Mouse (Mus musculus): ENCODE results near the gene Il17rd. TPM values are rescaled to one million over a fixed set of nuclear protein-coding genes. Genes with fewer than 3 reads are reported as not detected.

Gene Il17rd
- polyA plus RNA-seq (2016; fragmentation: Nextera tagmentation; extraction: Ambion mirVana): 2.6 and 3.0 TPM in 2 replicates

DNA sequence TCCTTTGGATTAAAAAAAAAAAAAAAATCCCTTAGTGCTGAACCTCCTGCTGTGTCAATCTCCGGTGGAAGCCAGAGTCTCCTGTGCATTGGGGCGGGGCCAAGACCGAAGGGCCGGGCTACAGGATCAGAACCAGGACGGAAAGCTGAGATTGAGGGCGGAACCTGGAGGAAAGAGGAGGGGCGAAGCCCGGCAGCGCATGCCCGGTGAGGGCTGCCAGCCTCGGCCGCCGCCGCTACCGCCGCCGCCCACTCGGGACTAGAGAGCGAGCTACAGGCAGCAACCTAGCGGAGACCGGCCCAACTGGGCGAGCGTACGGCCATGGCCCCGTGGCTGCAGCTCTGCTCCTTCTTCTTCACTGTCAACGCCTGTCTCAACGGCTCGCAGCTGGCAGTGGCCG lies at the start of gene Il17rd:
Gene Il17rd, plus strand, starts transcription at position 159 of the 400 bp plus-strand sequence.
- peak; percentile 93 for DNase-seq (ENCODE audit: low spot score)
- peaks cover 11% of the 10 kb centered on the region for H3K27me3 ChIP-seq (ENCODE audit: insufficient read depth, poor library complexity, severe bottlenecking)
- H3K4me1 ChIP-seq: peaks cover 41% of the 10 kb centered on the region
- WGBS: under 1% methylated on average over 29 of the region's 29 CpGs
- peak within 1 kb of the TSS; percentile 90 for H3K27ac ChIP-seq
- peak within 1 kb of the TSS; percentile 84 for H3K4me3 ChIP-seq
- H3K36me3 ChIP-seq: no peaks in the 10 kb centered on the region
- no peaks in the 10 kb centered on the region for H3K9me3 ChIP-seq

GRCm38 (mm10) chr14:26991622-26992021 lies 47.1 kb upstream of the Il17rd start:
- no peak for DNase-seq (ENCODE audit: low spot score)
- Histone ChIP-seq H3K4me1 (peaks cover 12% of the 10 kb centered on the region; the same call in 1 of the 2 replicates), H3K27ac (no peak overlapping the region), H3K27me3 (ENCODE audit: insufficient read depth, poor library complexity, severe bottlenecking) (no peaks in the 10 kb centered on the region), H3K9me3 (no peaks in the 10 kb centered on the region), H3K4me3 (no peak overlapping the region), H3K36me3 (no peaks in the 10 kb centered on the region)
- WGBS: 77% methylated on average over 18 of the region's 18 CpGs

GRCm38 (mm10) chr14:26993427-26993826 lies 45.3 kb upstream of the Il17rd start:
- H3K36me3 ChIP-seq: no peaks in the 10 kb centered on the region
- peak overlapping the region; percentile 84; the same call in 1 of the 2 replicates for H3K27ac ChIP-seq
- 46% methylated on average over 3 of the region's 3 CpGs for WGBS
- peaks cover 12% of the 10 kb centered on the region; the same call in 1 of the 2 replicates for H3K4me1 ChIP-seq
- no peaks in the 10 kb centered on the region for H3K9me3 ChIP-seq
- no peak for DNase-seq (ENCODE audit: low spot score)
- H3K4me3 ChIP-seq: no peak overlapping the region
- no peaks in the 10 kb centered on the region for H3K27me3 ChIP-seq (ENCODE audit: insufficient read depth, poor library complexity, severe bottlenecking)

DNA sequence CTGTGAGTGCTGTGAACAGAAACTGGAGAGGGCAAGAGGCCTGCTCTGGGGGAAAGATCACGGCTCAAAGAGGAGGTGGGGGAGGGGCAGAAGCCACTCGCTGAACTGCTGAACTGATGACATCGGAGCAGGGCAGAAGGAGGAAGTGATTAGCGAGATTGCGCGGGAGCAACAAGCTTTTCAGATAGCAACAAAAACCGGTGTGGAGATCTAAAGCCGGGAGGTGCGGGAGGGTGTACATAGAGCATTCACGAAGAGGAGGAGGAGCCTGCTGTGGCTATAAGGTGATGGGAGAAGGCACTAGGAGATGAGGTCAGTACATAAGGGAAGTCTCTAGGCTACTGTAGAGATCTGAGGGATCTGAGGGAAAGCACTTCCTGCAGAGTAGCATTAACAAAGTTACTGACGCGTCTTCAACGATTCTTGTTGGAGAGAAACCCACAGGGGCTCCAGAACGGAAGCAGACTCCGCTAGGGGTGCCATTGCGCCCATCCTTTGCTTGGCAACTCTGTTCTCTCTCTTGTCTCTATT lies 44.5 kb upstream of the Il17rd start, which contains the start of gene Hesx1:
Gene Hesx1, plus strand, starts transcription at position 206 of the 531 bp plus-strand sequence.
- DNase-seq (ENCODE audit: low spot score): peak; percentile 80
- Histone ChIP-seq H3K36me3 (no peaks in the 10 kb centered on the region), H3K27me3 (ENCODE audit: insufficient read depth, poor library complexity, severe bottlenecking) (no peaks in the 10 kb centered on the region), H3K27ac (peak within 1 kb of the TSS; percentile 84), H3K4me3 (peak within 1 kb of the TSS; percentile 59), H3K9me3 (no peaks in the 10 kb centered on the region), H3K4me1 (peaks cover 12% of the 10 kb centered on the region; the same call in 1 of the 2 replicates)
- 4% methylated on average over 16 of the region's 16 CpGs for WGBS

DNA sequence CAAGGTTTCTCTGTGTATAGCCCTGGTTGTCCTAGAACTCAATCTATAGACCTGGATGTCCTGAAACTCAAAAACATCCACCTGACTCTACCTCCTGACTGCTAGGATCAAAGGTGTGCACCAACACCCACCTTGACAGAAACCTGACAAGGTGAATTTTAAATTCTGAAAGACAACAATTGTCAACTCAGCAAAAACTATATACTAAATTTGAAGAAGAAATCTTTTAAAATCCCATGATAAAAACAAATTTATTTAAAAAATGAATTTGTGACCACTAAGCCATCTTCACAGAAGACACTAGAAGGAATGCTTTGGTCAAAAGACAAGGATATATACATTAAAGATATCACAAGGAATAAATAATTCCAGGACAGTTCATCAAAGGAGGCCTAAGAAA lies 42.5 kb upstream of the Il17rd start:
- no peak for DNase-seq (ENCODE audit: low spot score)
- Histone ChIP-seq H3K36me3 (no peaks in the 10 kb centered on the region), H3K4me1 (peaks cover 17% of the 10 kb centered on the region; the same call in 1 of the 2 replicates), H3K4me3 (no peak overlapping the region), H3K27ac (no peak overlapping the region), H3K9me3 (no peaks in the 10 kb centered on the region), H3K27me3 (ENCODE audit: insufficient read depth, poor library complexity, severe bottlenecking) (peaks cover 9% of the 10 kb centered on the region)

DNA sequence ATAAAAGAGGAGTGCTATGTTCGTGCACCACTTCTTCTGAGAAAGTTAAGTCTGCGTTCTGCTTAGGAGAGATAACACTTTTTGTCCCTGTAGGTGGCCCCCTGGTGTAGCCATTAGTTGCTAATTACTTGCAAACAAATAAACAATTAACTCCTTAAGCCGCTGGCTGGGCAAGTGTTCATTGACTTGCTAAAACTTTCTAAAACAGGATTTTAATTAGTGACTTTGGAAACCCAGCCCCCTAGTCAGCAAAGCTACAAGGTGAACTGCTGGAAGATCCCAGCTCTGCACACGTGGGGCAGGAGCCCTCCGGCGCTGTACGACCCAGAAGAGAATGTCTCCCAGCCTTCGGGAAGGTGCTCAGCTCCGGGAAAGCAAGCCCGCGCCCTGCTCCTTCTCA lies 38.4 kb upstream of the Il17rd start:
- peak overlapping the region; percentile 48 for H3K4me3 ChIP-seq
- peak overlapping the region; percentile 69 for H3K27ac ChIP-seq
- DNase-seq (ENCODE audit: low spot score): no peak
- H3K36me3 ChIP-seq: no peaks in the 10 kb centered on the region
- no peaks in the 10 kb centered on the region for H3K9me3 ChIP-seq
- H3K4me1 ChIP-seq: peaks cover 5% of the 10 kb centered on the region; the same call in 1 of the 2 replicates
- H3K27me3 ChIP-seq (ENCODE audit: insufficient read depth, poor library complexity, severe bottlenecking): peaks cover 14% of the 10 kb centered on the region
- WGBS: 2% methylated on average over 11 of the region's 11 CpGs

DNA sequence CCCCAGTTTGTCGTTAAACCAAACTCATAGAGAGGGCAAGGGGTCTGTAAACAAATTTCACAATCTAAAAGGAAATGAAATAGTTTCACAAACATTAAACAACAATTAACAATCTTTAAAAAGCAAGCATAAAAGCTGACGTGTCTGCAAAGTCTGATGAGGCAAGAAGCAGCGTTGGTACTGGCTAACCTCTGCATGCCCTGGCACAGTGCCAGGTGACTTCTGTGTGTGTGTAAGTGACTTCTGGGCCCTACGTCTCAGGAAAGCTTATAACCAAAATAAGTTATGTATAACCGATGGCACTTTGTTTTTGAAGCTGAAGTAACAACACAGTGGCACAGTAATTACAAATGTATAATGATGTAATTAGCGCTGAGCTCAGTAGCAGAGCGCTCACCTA lies 33.8 kb upstream of the Il17rd start:
- Histone ChIP-seq H3K9me3 (no peaks in the 10 kb centered on the region), H3K36me3 (no peaks in the 10 kb centered on the region), H3K4me1 (peaks cover 11% of the 10 kb centered on the region), H3K4me3 (no peak overlapping the region), H3K27ac (no peak overlapping the region), H3K27me3 (ENCODE audit: insufficient read depth, poor library complexity, severe bottlenecking) (peaks cover 14% of the 10 kb centered on the region)
- no peak for DNase-seq (ENCODE audit: low spot score)
- WGBS: 82% methylated on average over 7 of the region's 7 CpGs

DNA sequence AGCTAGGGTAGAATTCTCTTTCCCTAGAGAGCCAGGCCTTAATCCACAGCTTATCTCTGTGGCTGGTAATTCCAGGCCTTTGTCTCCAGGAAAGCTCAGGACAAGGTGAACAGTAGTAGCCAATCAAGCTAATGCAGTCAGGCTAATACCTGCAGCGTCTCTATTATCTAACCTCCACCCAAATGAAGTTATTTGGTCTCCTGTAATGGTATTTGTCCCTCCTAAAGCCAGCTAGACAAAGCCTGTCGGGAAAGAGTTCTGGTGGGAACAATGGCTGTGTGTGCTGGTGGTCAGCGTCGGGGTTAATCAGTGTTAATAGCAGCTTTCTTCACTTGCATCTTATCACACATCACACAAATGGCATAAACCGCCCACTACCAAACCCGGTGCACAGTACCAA lies 32.8 kb upstream of the Il17rd start:
- WGBS: 20% methylated on average over 6 of the region's 6 CpGs
- Histone ChIP-seq H3K4me1 (peaks cover 6% of the 10 kb centered on the region), H3K27ac (no peak overlapping the region), H3K27me3 (ENCODE audit: insufficient read depth, poor library complexity, severe bottlenecking) (peaks cover 8% of the 10 kb centered on the region), H3K36me3 (no peaks in the 10 kb centered on the region), H3K9me3 (no peaks in the 10 kb centered on the region), H3K4me3 (no peak overlapping the region)
- DNase-seq (ENCODE audit: low spot score): no peak

DNA sequence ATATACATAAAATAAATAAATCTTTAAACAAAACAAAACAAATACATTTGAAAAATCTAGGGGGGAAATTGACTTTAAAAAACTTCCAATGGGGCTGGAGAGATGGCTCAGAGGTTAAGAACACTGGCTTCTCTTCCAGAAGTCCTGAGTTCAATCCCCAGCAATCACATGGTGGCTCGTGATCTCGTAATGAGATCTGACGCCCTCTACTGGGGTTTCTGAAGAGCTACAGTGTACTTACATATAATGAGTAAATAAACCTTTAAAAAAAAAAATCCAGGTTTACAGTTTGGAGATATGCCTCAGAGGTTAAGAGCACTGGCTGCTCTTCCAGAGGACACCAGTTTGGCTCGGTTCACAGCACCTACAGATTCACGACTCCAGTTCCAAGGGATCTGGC lies 27.2 kb upstream of the Il17rd start:
- DNase-seq (ENCODE audit: low spot score): no peak
- no peak overlapping the region for H3K4me3 ChIP-seq
- H3K27me3 ChIP-seq (ENCODE audit: insufficient read depth, poor library complexity, severe bottlenecking): no peaks in the 10 kb centered on the region
- no peak overlapping the region for H3K27ac ChIP-seq
- WGBS: 75% methylated on average over 5 of the region's 5 CpGs
- no peaks in the 10 kb centered on the region for H3K36me3 ChIP-seq
- no peaks in the 10 kb centered on the region for H3K4me1 ChIP-seq
- H3K9me3 ChIP-seq: no peaks in the 10 kb centered on the region

- Histone ChIP-seq H3K27ac (no peak overlapping the region), H3K9me3 (no peaks in the 10 kb centered on the region), H3K36me3 (no peaks in the 10 kb centered on the region), H3K4me1 (no peaks in the 10 kb centered on the region), H3K4me3 (no peak overlapping the region), H3K27me3 (ENCODE audit: insufficient read depth, poor library complexity, severe bottlenecking) (no peaks in the 10 kb centered on the region)
- DNase-seq (ENCODE audit: low spot score): peak; percentile 46
- 40% methylated on average over 4 of the region's 4 CpGs for WGBS
Observed at GRCm38 (mm10) chr14:27013658-27014057, 25.1 kb upstream of the Il17rd start.

GRCm38 (mm10) chr14:27017936-27018335 lies 20.8 kb upstream of the Il17rd start:
- no peaks in the 10 kb centered on the region for H3K4me1 ChIP-seq
- 81% methylated on average over 2 of the region's 2 CpGs for WGBS
- no peaks in the 10 kb centered on the region for H3K36me3 ChIP-seq
- no peaks in the 10 kb centered on the region for H3K9me3 ChIP-seq
- no peaks in the 10 kb centered on the region for H3K27me3 ChIP-seq (ENCODE audit: insufficient read depth, poor library complexity, severe bottlenecking)
- H3K27ac ChIP-seq: no peak overlapping the region
- no peak overlapping the region for H3K4me3 ChIP-seq
- DNase-seq (ENCODE audit: low spot score): no peak

- Histone ChIP-seq H3K27ac (no peak overlapping the region), H3K9me3 (no peaks in the 10 kb centered on the region), H3K36me3 (no peaks in the 10 kb centered on the region), H3K4me1 (no peaks in the 10 kb centered on the region), H3K27me3 (ENCODE audit: insufficient read depth, poor library complexity, severe bottlenecking) (no peaks in the 10 kb centered on the region), H3K4me3 (no peak overlapping the region)
- WGBS: 88% methylated on average over 14 of the region's 14 CpGs
- peak; percentile 35 for DNase-seq (ENCODE audit: low spot score)
Observed at GRCm38 (mm10) chr14:27019850-27020249, 18.9 kb upstream of the Il17rd start.

GRCm38 (mm10) chr14:27022876-27023275 lies 15.9 kb upstream of the Il17rd start:
- Histone ChIP-seq H3K36me3 (no peaks in the 10 kb centered on the region), H3K4me1 (peaks cover 3% of the 10 kb centered on the region; the same call in 1 of the 2 replicates), H3K27ac (no peak overlapping the region), H3K27me3 (ENCODE audit: insufficient read depth, poor library complexity, severe bottlenecking) (no peaks in the 10 kb centered on the region), H3K9me3 (no peaks in the 10 kb centered on the region), H3K4me3 (no peak overlapping the region)
- no peak for DNase-seq (ENCODE audit: low spot score)
- 45% methylated on average over 11 of the region's 11 CpGs for WGBS

DNA sequence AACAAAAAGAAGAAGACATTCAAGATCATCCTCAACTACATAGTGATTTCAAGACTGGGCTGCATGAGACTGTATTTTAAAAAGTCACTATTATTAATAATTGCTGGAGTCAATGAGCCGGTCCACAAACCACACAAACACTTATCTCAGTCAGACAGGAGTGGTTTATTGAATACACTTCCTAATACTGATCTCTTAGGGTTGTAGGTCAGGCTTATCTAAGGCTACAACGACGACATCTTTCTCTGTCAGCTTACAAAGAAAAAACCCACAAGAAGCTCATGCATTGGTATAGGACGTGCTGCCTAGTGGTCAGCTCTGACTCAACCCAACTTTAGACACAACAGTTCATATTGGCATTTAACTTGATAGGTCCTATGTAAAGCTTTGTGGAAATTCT lies 14.1 kb upstream of the Il17rd start:
- Histone ChIP-seq H3K27me3 (ENCODE audit: insufficient read depth, poor library complexity, severe bottlenecking) (no peaks in the 10 kb centered on the region), H3K36me3 (no peaks in the 10 kb centered on the region), H3K4me3 (no peak overlapping the region), H3K27ac (no peak overlapping the region), H3K4me1 (peaks cover 6% of the 10 kb centered on the region; the same call in 1 of the 2 replicates), H3K9me3 (no peaks in the 10 kb centered on the region)
- DNase-seq (ENCODE audit: low spot score): no peak
- WGBS: 61% methylated on average over 4 of the region's 4 CpGs

Measured in heart, embryonic 10.5 days (tissue).